Mouse (Mus musculus) lung, adult 2 months (tissue): ENCODE data around the gene Tex10.

Source experiments
- CTCF ChIP-seq: fragments of 200-500 bp; IDR thresholded peaks from 2 replicates; pipeline ENCODE4 v1.5.1; 2011; ENCODE audit warnings: mild to moderate bottlenecking, low read length, control low read depth; ENCODE audit not compliant: insufficient read depth
- POLR2A ChIP-seq: fragments of 200-500 bp; IDR thresholded peaks from 2 replicates; pipeline ENCODE4 v1.6.1; 2011; ENCODE audit warnings: low read depth, mild to moderate bottlenecking, control low read depth, low read length, borderline replicate concordance; ENCODE audit errors: extremely low read depth

- TF ChIP-seq POLR2A (no peak), CTCF (no peak)
These were observed 76.3 kb downstream of the Tex10 start for GRCm38 (mm10) chr4:48396949-48397348.
